Mouse (Mus musculus) midbrain, embryonic 15.5 days (tissue): Measurements from ENCODE around the gene Spg21. TPM values are rescaled to one million over a fixed set of nuclear protein-coding genes. Genes with fewer than 3 reads are reported as not detected.

Source experiments
- ATAC-seq: fragments of 200-750 bp; cut with Nextera tagmentation; replicated peaks from 2 replicates; pipeline ENCODE4 v1.8.0; 2017; ENCODE audit warnings: moderate TSS enrichment
- H3K27ac ChIP-seq: fragments of 300-500 bp; sonication (generic); 2 replicates; pipeline ENCODE4 v1.5.1; 2015; ENCODE audit warnings: mild to moderate bottlenecking, inconsistent platforms
- H3K27me3 ChIP-seq: fragments of 300-500 bp; sonication (generic); replicated peaks from 2 replicates; pipeline ENCODE4 v1.6.1; 2015; ENCODE audit warnings: inconsistent platforms
- H3K36me3 ChIP-seq: fragments of 300-500 bp; sonication (generic); replicated peaks from 2 replicates; pipeline ENCODE4 v1.6.1; 2015; ENCODE audit warnings: inconsistent platforms
- H3K4me1 ChIP-seq: fragments of 300-500 bp; sonication (generic); 2 replicates; pipeline ENCODE4 v1.6.1; 2015; ENCODE audit warnings: inconsistent platforms
- H3K4me2 ChIP-seq: fragments of 300-500 bp; sonication (generic); 2 replicates; pipeline ENCODE4 v1.6.1; 2015; ENCODE audit warnings: inconsistent platforms, mild to moderate bottlenecking, moderate library complexity
- H3K4me3 ChIP-seq: fragments of 300-500 bp; sonication (generic); 2 replicates; pipeline ENCODE4 v1.5.1; 2015; ENCODE audit warnings: mild to moderate bottlenecking, inconsistent platforms
- H3K9ac ChIP-seq: fragments of 300-500 bp; sonication (generic); 2 replicates; pipeline ENCODE4 v1.6.1; 2015; ENCODE audit warnings: mild to moderate bottlenecking, inconsistent platforms
- H3K9me3 ChIP-seq: fragments of 300-500 bp; sonication (generic); 2 replicates; pipeline ENCODE4 v1.6.1; 2016; ENCODE audit warnings: inconsistent platforms
- WGBS: fragments of 180-500 bp; shearing (Covaris S2); methylation state at CpG from one replicate; pipeline ENCODE4 v1.1.7; 2015; ENCODE audit warnings: mixed read lengths; 5-methylcytosine and 5-hydroxymethylcytosine counted together
- polyA plus RNA-seq: library from polyadenylated mRNA; unstranded; fragments of >200 nt; fragmentation: Nextera tagmentation; extraction: Ambion mirVana; gene quantifications from 2 replicates; pipeline ENCODE4 v1.2.1, GENCODE M21; 2015

Spg21 gene
- polyA plus RNA-seq, 1 experiment from 2014 or later: 133 TPM

GRCm38 (mm10) chr9:65491476-65491875 lies 30.7 kb downstream of the Spg21 start:
- Histone ChIP-seq H3K27ac (no peak overlapping the region), H3K9ac (no peak overlapping the region), H3K9me3 (no peaks in the 10 kb centered on the region), H3K27me3 (no peaks in the 10 kb centered on the region), H3K4me3 (no peak overlapping the region), H3K36me3 (peaks cover 24% of the 10 kb centered on the region), H3K4me2 (no peak overlapping the region), H3K4me1 (no peaks in the 10 kb centered on the region)
- 96% methylated on average over 3 of the region's 3 CpGs for WGBS
- ATAC-seq: no peak

DNA sequence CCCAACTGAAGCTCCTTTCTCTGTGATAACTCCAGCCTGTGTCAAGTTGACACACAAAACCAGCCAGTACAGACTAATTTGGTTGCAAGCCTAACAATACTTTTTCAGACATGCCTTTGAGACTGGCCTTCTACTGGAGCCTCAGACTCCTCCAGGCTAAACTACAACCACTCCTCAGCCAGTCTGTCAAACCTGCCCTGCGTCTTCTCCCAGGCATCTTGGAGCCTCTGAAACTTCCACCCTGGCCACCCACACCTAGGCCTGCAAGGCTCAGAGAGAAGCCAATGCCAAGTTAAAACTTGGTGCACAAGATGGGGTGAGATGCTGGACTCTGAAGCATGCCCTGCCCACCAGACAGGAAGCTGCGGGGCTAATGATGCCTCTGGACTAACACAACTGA lies 31.6 kb downstream of the Spg21 start:
- no peak overlapping the region for H3K4me3 ChIP-seq
- 90% methylated on average over 2 of the region's 2 CpGs for WGBS
- H3K27me3 ChIP-seq: no peaks in the 10 kb centered on the region
- H3K9ac ChIP-seq: no peak overlapping the region
- ATAC-seq: no peak
- no peak overlapping the region for H3K4me2 ChIP-seq
- no peaks in the 10 kb centered on the region for H3K4me1 ChIP-seq
- H3K36me3 ChIP-seq: peaks cover 15% of the 10 kb centered on the region; the same call in 1 of the 2 replicates
- H3K9me3 ChIP-seq: no peaks in the 10 kb centered on the region
- H3K27ac ChIP-seq: no peak overlapping the region

DNA sequence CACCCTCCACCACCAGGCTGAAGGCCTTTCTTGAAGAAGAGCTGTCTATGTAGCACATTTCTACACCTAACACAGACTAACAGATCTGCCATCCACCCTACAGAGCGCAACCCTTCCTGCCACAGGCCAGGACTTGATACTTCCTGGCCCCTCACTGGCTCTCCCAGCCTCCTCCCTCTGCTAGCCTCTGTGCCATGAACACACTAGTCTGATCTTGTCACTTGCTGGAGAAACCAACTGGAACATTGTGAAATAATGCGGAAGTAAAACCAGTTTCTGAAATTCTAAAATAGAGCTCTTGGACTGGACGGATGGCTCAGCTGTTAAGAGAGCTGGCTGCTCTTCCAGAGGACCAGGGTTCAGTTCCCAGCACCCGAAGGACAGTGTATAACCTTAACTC lies 32.1 kb downstream of the Spg21 start:
- no peaks in the 10 kb centered on the region for H3K27me3 ChIP-seq
- WGBS: 89% methylated on average over 4 of the region's 4 CpGs
- no peak overlapping the region for H3K9ac ChIP-seq
- H3K4me2 ChIP-seq: no peak overlapping the region
- no peak overlapping the region for H3K4me3 ChIP-seq
- H3K27ac ChIP-seq: no peak overlapping the region
- peaks cover 11% of the 10 kb centered on the region; the same call in 1 of the 2 replicates for H3K36me3 ChIP-seq
- H3K4me1 ChIP-seq: no peaks in the 10 kb centered on the region
- no peak for ATAC-seq
- no peaks in the 10 kb centered on the region for H3K9me3 ChIP-seq

DNA sequence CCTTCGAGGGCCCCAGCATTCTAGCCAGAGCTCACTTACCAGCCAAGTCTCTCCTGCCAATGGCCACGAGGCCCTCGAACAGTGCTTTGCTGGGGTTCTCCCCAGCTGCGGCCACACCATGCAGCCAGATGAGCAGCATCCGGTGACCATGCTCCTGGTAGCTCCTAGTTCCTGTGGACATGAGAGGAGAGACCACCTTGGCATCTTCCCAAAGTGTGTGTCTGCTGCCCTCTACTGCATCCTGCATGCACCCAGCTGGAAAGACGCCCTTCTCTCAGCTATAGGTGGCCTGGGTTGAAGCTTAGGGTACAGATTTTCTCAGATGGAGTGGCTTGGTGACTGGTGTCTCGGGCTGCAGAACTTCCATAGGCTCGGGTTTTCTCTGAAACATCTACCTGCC lies 41.4 kb downstream of the Spg21 start:
- no peak for ATAC-seq
- Histone ChIP-seq H3K27ac (no peak overlapping the region), H3K9ac (no peak overlapping the region), H3K27me3 (no peaks in the 10 kb centered on the region), H3K9me3 (no peaks in the 10 kb centered on the region), H3K4me3 (no peak overlapping the region), H3K36me3 (no peaks in the 10 kb centered on the region), H3K4me2 (no peak overlapping the region), H3K4me1 (no peaks in the 10 kb centered on the region)
- WGBS: 53% methylated on average over 8 of the region's 8 CpGs

DNA sequence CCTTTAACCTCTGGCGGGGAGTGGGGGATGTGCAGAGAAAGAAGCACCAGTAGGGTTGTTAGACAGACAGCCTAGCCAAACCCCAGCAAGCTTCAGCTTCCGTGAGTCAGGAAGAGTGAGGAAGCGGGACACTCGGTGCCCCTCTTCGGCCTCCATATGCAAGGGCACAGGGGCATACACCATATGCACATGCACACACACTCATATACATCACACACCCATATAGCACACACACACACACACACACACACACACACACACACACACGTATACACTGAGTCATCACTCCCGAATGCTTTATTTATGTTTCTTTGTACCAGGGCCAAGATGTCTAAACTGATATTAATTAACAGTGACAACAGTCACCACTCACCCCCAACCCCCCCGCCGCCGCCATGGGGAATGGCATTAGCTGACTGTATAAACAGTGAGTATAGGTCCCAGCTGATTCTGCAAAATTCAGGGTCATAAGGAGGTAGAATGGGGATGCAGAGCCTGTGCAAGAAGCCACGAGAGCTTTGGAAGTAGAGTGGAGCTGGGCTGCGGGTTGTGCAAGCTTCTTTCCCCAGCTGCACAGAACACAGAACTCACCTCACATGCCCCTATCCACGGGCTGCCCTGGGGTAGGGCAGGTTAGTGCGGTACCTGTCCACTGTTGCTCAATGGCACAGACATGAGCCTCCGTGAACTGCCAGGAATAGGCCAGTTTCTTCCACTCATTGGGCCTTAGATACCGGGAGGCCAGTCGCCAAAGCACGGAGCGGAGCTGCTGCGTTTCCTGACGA lies 42.2 kb downstream of the Spg21 start:
- H3K27ac ChIP-seq: no peak overlapping the region
- H3K4me3 ChIP-seq: no peak overlapping the region
- H3K27me3 ChIP-seq: no peaks in the 10 kb centered on the region
- no peaks in the 10 kb centered on the region for H3K36me3 ChIP-seq
- no peaks in the 10 kb centered on the region for H3K4me1 ChIP-seq
- WGBS: 86% methylated on average over 21 of the region's 21 CpGs
- ATAC-seq: no peak
- no peaks in the 10 kb centered on the region for H3K9me3 ChIP-seq
- H3K9ac ChIP-seq: no peak overlapping the region
- H3K4me2 ChIP-seq: no peak overlapping the region

DNA sequence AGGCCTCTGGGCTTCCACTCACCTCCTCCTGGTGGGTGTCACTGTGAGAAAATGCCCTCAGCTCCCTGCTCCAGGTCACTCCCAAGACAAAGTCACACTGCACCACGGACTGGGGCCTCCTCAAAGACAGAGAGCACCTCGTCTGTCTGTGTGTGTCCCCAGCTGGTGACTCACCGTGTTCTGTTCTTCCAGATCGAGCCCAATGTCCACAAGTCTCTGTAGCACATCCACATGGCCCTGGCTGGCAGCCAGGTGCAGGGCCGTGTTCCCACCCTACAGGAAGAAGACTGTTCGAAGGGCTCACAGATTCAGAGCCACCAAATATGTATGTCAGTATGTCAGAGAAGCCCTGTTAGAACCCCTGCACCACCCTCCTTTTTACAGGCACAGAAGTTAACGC lies 47.7 kb downstream of the Spg21 start:
- 66% methylated on average over 7 of the region's 7 CpGs for WGBS
- Histone ChIP-seq H3K9ac (no peak overlapping the region), H3K4me2 (no peak overlapping the region), H3K36me3 (no peaks in the 10 kb centered on the region), H3K27ac (no peak overlapping the region), H3K4me1 (no peaks in the 10 kb centered on the region), H3K4me3 (no peak overlapping the region), H3K9me3 (no peaks in the 10 kb centered on the region), H3K27me3 (no peaks in the 10 kb centered on the region)
- no peak for ATAC-seq

DNA sequence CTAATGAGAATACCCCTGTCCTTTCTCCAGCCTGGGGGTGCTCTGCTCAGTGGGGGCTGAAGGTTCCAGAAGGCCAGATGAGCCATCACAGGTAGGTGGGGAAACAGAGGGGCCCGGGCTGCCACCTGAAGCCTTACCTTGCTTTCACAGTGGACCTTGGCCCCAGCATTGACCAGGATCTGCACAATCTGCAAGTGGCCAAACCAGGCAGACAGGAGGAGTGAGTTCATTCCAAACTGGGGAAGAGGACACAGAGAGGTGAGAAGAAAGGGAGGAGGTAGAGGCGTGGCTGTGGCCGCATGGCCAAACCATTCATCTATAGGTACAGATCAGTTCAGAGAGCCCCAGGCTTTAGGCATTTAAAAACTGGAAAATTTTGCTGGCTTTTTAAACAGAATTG lies 51.8 kb downstream of the Spg21 start:
- Histone ChIP-seq H3K9me3 (no peaks in the 10 kb centered on the region), H3K27ac (no peak overlapping the region), H3K27me3 (no peaks in the 10 kb centered on the region), H3K9ac (no peak overlapping the region), H3K4me3 (no peak overlapping the region), H3K4me1 (peaks cover 3% of the 10 kb centered on the region; the same call in 1 of the 2 replicates), H3K36me3 (no peaks in the 10 kb centered on the region), H3K4me2 (no peak overlapping the region)
- 90% methylated on average over 3 of the region's 3 CpGs for WGBS
- no peak for ATAC-seq

DNA sequence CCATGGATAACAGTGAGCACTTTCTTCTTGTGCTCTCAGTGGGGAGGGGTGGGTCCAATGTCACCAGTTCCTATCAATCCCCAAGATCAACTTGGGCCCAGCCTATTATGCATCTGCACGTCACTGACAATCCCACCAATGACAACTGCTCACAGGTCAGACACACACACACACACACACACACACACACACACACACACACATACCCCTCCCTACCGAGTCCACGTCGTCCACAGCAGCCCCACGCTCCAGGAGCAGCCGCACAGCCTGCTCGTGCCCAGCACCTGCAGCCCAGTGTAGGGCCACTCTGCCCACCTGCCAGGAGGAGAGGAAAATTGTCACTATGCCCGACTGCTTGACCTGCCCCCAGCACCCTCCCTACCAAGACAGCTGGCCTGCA lies 53.7 kb downstream of the Spg21 start:
- no peak overlapping the region for H3K4me3 ChIP-seq
- 81% methylated on average over 8 of the region's 8 CpGs for WGBS
- no peak for ATAC-seq
- H3K9ac ChIP-seq: no peak overlapping the region
- H3K27ac ChIP-seq: no peak overlapping the region
- peaks cover 3% of the 10 kb centered on the region for H3K4me1 ChIP-seq
- H3K36me3 ChIP-seq: no peaks in the 10 kb centered on the region
- no peaks in the 10 kb centered on the region for H3K9me3 ChIP-seq
- no peaks in the 10 kb centered on the region for H3K27me3 ChIP-seq
- no peak overlapping the region for H3K4me2 ChIP-seq

DNA sequence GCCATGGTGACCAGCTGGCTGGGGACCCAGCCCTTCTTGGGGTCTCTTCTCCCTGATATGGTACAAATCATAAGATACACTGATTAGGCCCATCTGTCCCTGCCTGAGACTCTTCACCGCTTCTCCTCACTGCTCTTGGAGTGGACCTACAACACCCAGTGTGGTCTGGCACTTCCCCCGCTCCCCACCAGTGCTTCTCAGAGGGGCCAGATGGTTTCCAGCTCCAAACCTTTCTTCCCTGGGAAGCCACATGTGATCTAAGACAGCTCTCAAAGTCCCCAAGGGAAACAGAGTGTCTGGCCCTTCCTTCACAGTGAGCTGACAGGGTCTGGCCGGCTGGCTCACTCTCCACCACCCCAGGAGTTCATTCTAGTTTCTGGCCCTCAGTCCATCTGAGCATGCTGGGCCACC lies 54.1 kb downstream of the Spg21 start:
- WGBS: 52% methylated on average over 3 of the region's 3 CpGs
- Histone ChIP-seq H3K4me3 (no peak overlapping the region), H3K9me3 (no peaks in the 10 kb centered on the region), H3K27me3 (no peaks in the 10 kb centered on the region), H3K9ac (no peak overlapping the region), H3K4me2 (no peak overlapping the region), H3K36me3 (no peaks in the 10 kb centered on the region), H3K27ac (no peak overlapping the region), H3K4me1 (peaks cover 7% of the 10 kb centered on the region)
- ATAC-seq: no peak

DNA sequence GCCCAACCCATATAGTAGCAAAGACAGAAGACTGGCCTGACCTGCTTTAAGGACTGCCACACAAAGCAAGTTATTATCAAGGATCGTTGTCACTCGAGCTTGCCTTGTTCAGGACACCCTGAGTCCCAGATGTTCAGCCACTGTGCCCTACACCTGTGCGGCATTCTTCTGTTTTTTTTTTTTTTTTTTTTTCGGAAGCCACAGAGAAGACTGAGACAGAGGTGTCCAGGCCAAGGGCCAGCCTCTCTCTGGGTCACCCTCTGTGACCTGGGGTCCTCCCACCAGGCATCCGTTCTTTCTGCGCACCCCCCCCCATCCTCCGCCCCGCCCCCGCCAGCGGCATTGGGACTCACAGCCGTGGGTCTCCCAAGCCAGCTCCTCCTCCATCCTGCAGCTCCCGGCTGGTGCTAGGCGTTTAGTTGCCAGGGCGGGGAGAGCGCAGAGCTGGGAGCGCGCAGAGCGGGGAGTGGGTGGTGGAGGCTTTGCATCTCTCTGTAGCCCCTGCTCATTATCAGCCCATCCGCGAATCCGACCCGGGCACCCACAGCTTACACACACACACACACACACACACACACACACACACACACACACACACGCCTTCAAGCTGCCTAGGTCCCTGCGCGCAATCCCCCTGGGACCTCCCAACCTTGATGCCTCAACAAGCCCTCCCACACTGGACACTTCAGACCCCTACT lies 59.2 kb downstream of the Spg21 start, which contains the start of gene Ankdd1a:
Gene Ankdd1a, minus strand, starts transcription at position 387 of the 698 bp plus-strand sequence.
- H3K9ac ChIP-seq: peak within 1 kb of the TSS; percentile 47
- no peaks in the 10 kb centered on the region for H3K27me3 ChIP-seq
- peak within 1 kb of the TSS; percentile 39 for H3K4me3 ChIP-seq
- peak within 1 kb of the TSS; percentile 66 for H3K27ac ChIP-seq
- H3K4me1 ChIP-seq: peaks cover 16% of the 10 kb centered on the region; the same call in 1 of the 2 replicates
- no peaks in the 10 kb centered on the region for H3K36me3 ChIP-seq
- 5% methylated on average over 25 of the region's 25 CpGs for WGBS
- H3K4me2 ChIP-seq: peak within 1 kb of the TSS; percentile 70
- H3K9me3 ChIP-seq: no peaks in the 10 kb centered on the region
- ATAC-seq: peak; percentile 87

DNA sequence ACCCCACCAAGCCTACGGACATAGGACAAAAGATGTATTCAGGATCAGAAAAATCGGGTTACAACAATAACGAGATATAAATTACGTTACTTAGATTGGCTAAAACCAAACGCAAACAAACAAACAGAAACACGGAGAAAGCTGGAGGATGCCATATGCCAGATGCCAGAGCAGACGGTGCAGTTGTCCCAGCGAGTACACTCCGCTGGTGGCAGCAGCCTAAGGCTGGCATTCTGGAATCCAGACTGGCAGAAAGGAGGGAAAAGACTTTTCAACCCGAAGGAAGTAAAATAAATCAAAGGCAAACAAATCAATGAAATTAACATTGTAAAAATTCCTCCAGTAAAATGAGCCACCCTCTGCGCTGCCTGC lies 59.7 kb downstream of the Spg21 start:
- Histone ChIP-seq H3K9me3 (no peaks in the 10 kb centered on the region), H3K4me2 (peak overlapping the region; percentile 70), H3K4me3 (peak overlapping the region; percentile 39), H3K27me3 (no peaks in the 10 kb centered on the region), H3K36me3 (no peaks in the 10 kb centered on the region), H3K27ac (peak overlapping the region; percentile 66), H3K9ac (peak overlapping the region; percentile 47), H3K4me1 (peaks cover 16% of the 10 kb centered on the region; the same call in 1 of the 2 replicates)
- WGBS: 14% methylated on average over 11 of the region's 11 CpGs
- no peak for ATAC-seq

- ATAC-seq: peak; percentile 77
- Histone ChIP-seq H3K36me3 (no peaks in the 10 kb centered on the region), H3K27me3 (no peaks in the 10 kb centered on the region), H3K9ac (no peak overlapping the region), H3K4me2 (0 out of 2 replicates have a peak overlapping the region, but pooled peaks have one; percentile 17), H3K9me3 (no peaks in the 10 kb centered on the region), H3K4me3 (no peak overlapping the region), H3K4me1 (peaks cover 16% of the 10 kb centered on the region; the same call in 1 of the 2 replicates), H3K27ac (no peak overlapping the region)
- WGBS: 24% methylated on average over 14 of the region's 14 CpGs
Measured at GRCm38 (mm10) chr9:65523611-65524364, 63.0 kb downstream of the Spg21 start.
